Mouse (Mus musculus) testis, postnatal 10 days (tissue): Measurements from ENCODE around the gene Adra2b.

ENCODE experiments used
- DNase-seq: peaks from one replicate; pipeline ENCODE4 v3.0.0; 2021; ENCODE audit warnings: low spot score

The Adra2b gene

GRCm38 (mm10) chr2:127383881-127384280 is 20.9 kb downstream of the Adra2b start:
- no peak for DNase-seq

- no peak for DNase-seq
Observed at GRCm38 (mm10) chr2:127387521-127387920, 24.5 kb downstream of the Adra2b start.

DNA sequence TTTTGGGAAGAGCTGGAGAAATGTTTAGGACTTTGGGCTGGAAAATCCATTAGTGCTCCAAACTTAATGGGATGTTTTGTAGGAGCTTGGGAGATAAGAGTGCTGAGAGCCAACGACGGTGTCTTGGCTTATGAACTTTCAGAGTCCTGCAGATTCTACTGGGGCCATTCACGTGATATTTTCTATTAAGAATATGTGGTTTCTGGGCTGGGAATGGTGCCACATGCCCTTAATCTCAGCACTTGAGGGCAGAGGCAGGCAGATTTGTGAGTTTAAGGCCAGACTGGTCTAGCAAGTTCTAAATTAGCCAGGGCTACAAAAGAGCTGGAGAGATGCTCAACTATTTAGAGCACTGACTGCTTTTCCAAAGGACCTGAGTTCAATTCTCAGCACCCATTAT is 27.3 kb downstream of the Adra2b start:
- DNase-seq, result no peak

GRCm38 (mm10) chr2:127390846-127391245 is 27.8 kb downstream of the Adra2b start:
- no peak for DNase-seq

DNA sequence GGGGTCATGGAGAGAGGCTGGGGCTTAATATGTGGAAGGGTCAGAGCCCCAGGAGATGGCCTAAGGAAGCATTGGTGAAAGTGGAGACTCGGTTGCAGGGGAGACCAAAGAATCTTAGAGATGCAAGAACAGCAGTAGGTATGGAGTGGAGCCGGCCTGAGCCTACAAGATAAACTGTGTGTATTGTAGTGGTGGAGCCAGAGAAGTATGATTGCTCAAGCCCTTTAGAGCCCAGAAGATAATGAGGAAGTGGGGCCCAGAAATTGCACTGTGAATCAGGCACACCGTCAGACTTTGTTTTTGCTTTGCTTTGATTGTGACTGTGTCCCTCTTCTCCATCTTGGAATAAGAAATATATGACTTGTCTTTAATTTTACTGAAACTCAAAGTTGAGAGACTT is 28.3 kb downstream of the Adra2b start:
- no peak for DNase-seq

DNA sequence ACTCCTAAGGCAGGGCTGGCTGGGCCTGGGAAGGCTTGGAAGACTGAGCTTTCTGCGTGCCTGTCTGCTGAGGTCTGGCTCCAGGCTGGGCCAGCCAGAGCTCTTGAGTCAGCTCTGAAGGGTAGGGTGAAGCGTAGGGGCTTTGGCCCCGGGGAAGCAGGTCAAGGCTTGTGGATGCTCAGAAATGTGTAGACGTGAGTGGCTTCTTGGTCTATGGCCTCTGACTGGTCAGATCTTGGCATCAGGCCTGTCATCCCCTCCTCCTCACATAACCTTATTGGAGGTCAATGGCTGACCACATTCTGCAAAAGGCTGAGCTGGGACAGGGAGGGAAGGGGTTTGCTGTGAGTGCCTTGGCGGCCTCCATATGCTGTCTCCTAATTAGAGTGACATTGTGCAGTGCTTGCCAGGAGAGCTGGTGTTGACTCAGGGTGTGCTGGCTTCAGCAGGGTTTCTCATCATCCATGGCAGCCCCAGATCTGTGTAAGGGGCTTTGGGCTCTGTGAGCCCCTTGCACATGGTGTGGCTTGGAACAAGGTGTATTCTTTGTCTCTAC is 31.7 kb downstream of the Adra2b start:
- DNase-seq, result no peak

GRCm38 (mm10) chr2:127398738-127399137 is 35.7 kb downstream of the Adra2b start:
- DNase-seq, result no peak

- DNase-seq, result no peak
Observed at GRCm38 (mm10) chr2:127411126-127411525, 48.1 kb downstream of the Adra2b start.

GRCm38 (mm10) chr2:127415806-127416205 is 52.8 kb downstream of the Adra2b start:
- no peak for DNase-seq

DNA sequence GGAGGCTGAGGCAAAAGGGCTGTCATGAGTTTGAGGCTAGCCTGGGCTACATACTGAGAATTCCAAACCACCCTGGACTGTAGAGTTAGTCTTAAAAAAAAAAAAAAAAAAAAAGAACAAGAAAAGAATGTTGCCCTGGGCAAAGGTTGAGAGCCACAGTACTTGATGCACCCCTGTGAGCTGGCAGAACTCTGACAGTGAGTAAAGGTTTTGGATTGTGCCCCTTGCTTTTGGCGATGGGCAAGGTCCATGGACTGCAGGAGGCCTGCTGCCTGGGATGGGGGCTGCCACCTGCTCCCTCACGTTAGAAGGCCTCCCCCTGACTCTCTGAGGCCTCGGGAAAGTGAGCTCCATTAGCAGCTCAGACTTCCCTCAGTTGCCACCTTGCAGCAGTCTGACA is 53.7 kb downstream of the Adra2b start:
- DNase-seq, result no peak
